ENCODE assay signal across 10 mouse cellular contexts in the genomic region with DNA sequence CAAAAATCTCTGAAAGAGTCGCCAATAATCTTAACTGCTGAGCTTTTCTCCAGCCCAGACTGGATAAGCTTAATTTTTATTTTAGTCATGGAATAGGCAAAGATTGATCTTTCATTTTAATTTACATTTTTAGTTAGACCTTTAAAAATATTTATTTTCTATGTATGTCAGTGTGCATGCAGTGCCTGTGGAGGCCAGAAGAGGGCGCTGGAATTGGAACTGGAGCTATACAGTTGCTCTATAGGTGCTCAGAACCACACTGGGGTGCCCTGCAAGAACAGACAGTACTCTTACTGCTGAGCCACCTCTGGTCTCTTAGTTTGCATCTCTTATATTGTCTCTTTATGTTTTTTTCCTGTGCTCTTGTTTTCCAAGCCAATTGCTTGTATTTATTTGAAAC. TPM values are rescaled to one million over a fixed set of nuclear protein-coding genes. Genes with fewer than 3 reads are reported as not detected.
DNase-seq lines count a peak whose midpoint lies in the region; ATAC-seq lines count a peak whose summit lies in the region.
"Had no signal": no experiment of that assay in that cellular context is flagged by ENCODE, and none has a peak within 500 bp of the region (broad histone marks: within the 10 kb centered on the region; RNA-seq: fewer than 3 reads in every experiment).

No protein-coding gene starts in this region.

- no peak overlapping the region for H3K4me2 ChIP-seq in midbrain, embryonic 11.5 days
- no peak overlapping the region for H3K4me2 ChIP-seq in midbrain, embryonic 13.5 days (replicated peaks)
- H3K4me2 ChIP-seq: hindbrain, embryonic 15.5 days had no signal

- H3K36me3 ChIP-seq in midbrain, embryonic 11.5 days (ENCODE audit: control insufficient read depth, insufficient read depth, low read length): peaks cover 13% of the 10 kb centered on the region; the same call in 1 of the 2 replicates
- peaks cover 78% of the 10 kb centered on the region for H3K36me3 ChIP-seq in midbrain, embryonic 13.5 days

- H3K9ac ChIP-seq in midbrain, embryonic 11.5 days (ENCODE audit: low read length): no peak overlapping the region
- no peak overlapping the region for H3K9ac ChIP-seq in midbrain, embryonic 13.5 days (replicated peaks)
- H3K9ac ChIP-seq: hindbrain, embryonic 15.5 days had no signal

- DNase-seq in embryo, embryonic 10 days (ENCODE audit: low spot score): peak; percentile 57
- DNase-seq in embryo, embryonic 9.5 days (ENCODE audit: extremely low spot score): no peak
- peak; percentile 89 for DNase-seq in midbrain, embryonic 11.5 days (ENCODE audit: low spot score, missing footprints)
- DNase-seq in embryo, embryonic 10.5 days (ENCODE audit: low spot score): peak; percentile 67
- DNase-seq in retina, embryonic 14.5 days (ENCODE audit: low spot score): peak; percentile 70
- no peak for DNase-seq in urinary bladder, adult 18-20 months (ENCODE audit: low spot score in 2 of 2)
- no peak for DNase-seq in adipocyte (ENCODE audit: low spot score)

- H3K9me3 ChIP-seq in midbrain, embryonic 11.5 days (ENCODE audit: control insufficient read depth, low read length): no peaks in the 10 kb centered on the region
- H3K9me3 ChIP-seq in midbrain, embryonic 13.5 days: no peaks in the 10 kb centered on the region
- H3K9me3 ChIP-seq: hindbrain, embryonic 15.5 days had no signal

- WGBS in midbrain, embryonic 11.5 days: 24% methylated on average over 2 of the region's 2 CpGs
- WGBS in midbrain, embryonic 13.5 days: 24% methylated on average over 2 of the region's 2 CpGs

- H3K4me3 ChIP-seq in midbrain, embryonic 11.5 days (ENCODE audit: low read depth, low read length): no peak overlapping the region
- no peak overlapping the region for H3K4me3 ChIP-seq in midbrain, embryonic 13.5 days (replicated peaks)
- H3K4me3 ChIP-seq: hindbrain, embryonic 15.5 days had no signal

- H3K4me1 ChIP-seq in midbrain, embryonic 11.5 days (ENCODE audit: control insufficient read depth, insufficient read depth, low read length): no peaks in the 10 kb centered on the region
- H3K4me1 ChIP-seq in midbrain, embryonic 13.5 days (replicated peaks): no peaks in the 10 kb centered on the region
- H3K4me1 ChIP-seq: hindbrain, embryonic 15.5 days had no signal

- no peak overlapping the region for H3K27ac ChIP-seq in midbrain, embryonic 11.5 days (ENCODE audit: low read depth, low read length)
- no peak overlapping the region for H3K27ac ChIP-seq in midbrain, embryonic 13.5 days
- H3K27ac ChIP-seq: hindbrain, embryonic 15.5 days had no signal

- no peaks in the 10 kb centered on the region for H3K27me3 ChIP-seq in midbrain, embryonic 11.5 days (ENCODE audit: control insufficient read depth, insufficient read depth, low read length)
- no peaks in the 10 kb centered on the region for H3K27me3 ChIP-seq in midbrain, embryonic 13.5 days
- H3K27me3 ChIP-seq: hindbrain, embryonic 15.5 days had no signal

- ATAC-seq in midbrain, embryonic 11.5 days (ENCODE audit: low FRiP score): no peak
- no peak for ATAC-seq in midbrain, embryonic 13.5 days

RNA-seq across cellular contexts. Expression of a gene that starts 15.3 kb away (rescaled TPM):
- 0.37 and 0.90 TPM in 2 replicates for polyA plus RNA-seq in midbrain, embryonic 11.5 days (2014; fragmentation: Nextera tagmentation; extraction: Ambion mirVana)
- polyA plus RNA-seq in midbrain, embryonic 13.5 days (2015; fragmentation: Nextera tagmentation; extraction: Ambion mirVana): 0.82 and 1.0 TPM in 2 replicates

RNA-seq across cellular contexts. Expression of a gene that starts 21.3 kb away (rescaled TPM):
- polyA plus RNA-seq in midbrain, embryonic 11.5 days (2014; fragmentation: Nextera tagmentation; extraction: Ambion mirVana): not detected in 2 replicates
- polyA plus RNA-seq in midbrain, embryonic 13.5 days (2015; fragmentation: Nextera tagmentation; extraction: Ambion mirVana): not detected in 2 replicates
- polyA plus RNA-seq: hindbrain, embryonic 15.5 days; neural tube, embryonic 14.5 days had no signal

RNA-seq across cellular contexts. Expression of a gene that starts 32.2 kb away (rescaled TPM):
- polyA plus RNA-seq in midbrain, embryonic 11.5 days (2014; fragmentation: Nextera tagmentation; extraction: Ambion mirVana): 9.1 and 9.7 TPM in 2 replicates
- polyA plus RNA-seq in midbrain, embryonic 13.5 days (2015; fragmentation: Nextera tagmentation; extraction: Ambion mirVana): 7.7 and 8.0 TPM in 2 replicates

RNA-seq across cellular contexts. Expression of a gene that starts 32.4 kb away (rescaled TPM):
- 1,071 and 1,179 TPM in 2 replicates for polyA plus RNA-seq in midbrain, embryonic 11.5 days (2014; fragmentation: Nextera tagmentation; extraction: Ambion mirVana)
- 1,460 and 1,506 TPM in 2 replicates for polyA plus RNA-seq in midbrain, embryonic 13.5 days (2015; fragmentation: Nextera tagmentation; extraction: Ambion mirVana)

RNA-seq across cellular contexts. Expression of a gene that starts 34.8 kb away (rescaled TPM):
- not detected in 2 replicates for polyA plus RNA-seq in midbrain, embryonic 11.5 days (2014; fragmentation: Nextera tagmentation; extraction: Ambion mirVana)
- polyA plus RNA-seq in midbrain, embryonic 13.5 days (2015; fragmentation: Nextera tagmentation; extraction: Ambion mirVana): not detected in 2 replicates
- polyA plus RNA-seq: hindbrain, embryonic 15.5 days had no signal

Comparison
In these comparisons a context has a peak if more than half of its experiments do, and no peak if none do; other contexts are left out.
1. DNase-seq: peak in embryo, embryonic 10 days (single experiment), midbrain, embryonic 11.5 days (single experiment), embryo, embryonic 10.5 days (single experiment) and retina, embryonic 14.5 days (single experiment); none in embryo, embryonic 9.5 days (single experiment), urinary bladder, adult 18-20 months (0 of 2) and adipocyte (single experiment).